Mouse (Mus musculus) liver, postnatal 0 days (tissue): ENCODE measurements around the gene Pah.

Experiments used
- CTCF ChIP-seq: sonication (generic); IDR thresholded peaks from 2 replicates; pipeline ENCODE4 v1.5.1; 2016; ENCODE audit warnings: antibody characterized with exemption, low read depth
- EP300 ChIP-seq: IDR thresholded peaks from 2 replicates; pipeline ENCODE4 v1.6.1; 2016; ENCODE audit warnings: antibody characterized with exemption, low read depth, mild to moderate bottlenecking

GRCm38 (mm10) chr10:87586696-87587095 is 65.1 kb downstream of the Pah start:
- TF ChIP-seq CTCF (no peak), EP300 (no peak)
